Mouse (Mus musculus) stomach, embryonic 16.5 days (tissue): ENCODE data around the gene Ulk4. TPM values are rescaled to one million over a fixed set of nuclear protein-coding genes. Genes with fewer than 3 reads are reported as not detected.

Experiments
- ATAC-seq: fragments of 200-750 bp; cut with Nextera tagmentation; 2 replicates; pipeline ENCODE4 v1.8.0; 2017; ENCODE audit warnings: moderate number of reproducible peaks, moderate TSS enrichment; ENCODE audit not compliant: insufficient read depth, low FRiP score
- H3K27ac ChIP-seq: fragments of 300-500 bp; sonication (generic); 2 replicates; pipeline ENCODE4 v1.5.1; 2014; ENCODE audit warnings: low read length
- H3K27me3 ChIP-seq: fragments of 300-500 bp; sonication (generic); 2 replicates; pipeline ENCODE4 v1.6.1; 2014; ENCODE audit warnings: low read length, control low read depth, mixed read lengths; ENCODE audit not compliant: control insufficient read depth, insufficient read depth
- H3K36me3 ChIP-seq: fragments of 300-500 bp; sonication (generic); 2 replicates; pipeline ENCODE4 v1.6.1; 2014; ENCODE audit warnings: low read length; ENCODE audit not compliant: control insufficient read depth, insufficient read depth
- H3K4me1 ChIP-seq: fragments of 300-500 bp; sonication (generic); 2 replicates; pipeline ENCODE4 v1.6.1; 2014; ENCODE audit warnings: low read length, control low read depth, mixed read lengths; ENCODE audit not compliant: control insufficient read depth, insufficient read depth
- H3K4me2 ChIP-seq: fragments of 300-500 bp; sonication (generic); 2 replicates; pipeline ENCODE4 v1.6.1; 2014; ENCODE audit warnings: low read depth, low read length, mixed read lengths
- H3K4me3 ChIP-seq: fragments of 300-500 bp; sonication (generic); replicated peaks from 2 replicates; pipeline ENCODE4 v1.5.1; 2014; ENCODE audit warnings: mild to moderate bottlenecking, low read length
- H3K9ac ChIP-seq: fragments of 300-500 bp; sonication (generic); 2 replicates; pipeline ENCODE4 v1.6.1; 2014; ENCODE audit warnings: low read length
- H3K9me3 ChIP-seq: fragments of 300-500 bp; sonication (generic); replicated peaks from 2 replicates; pipeline ENCODE4 v1.6.1; 2016; ENCODE audit warnings: low read length, control low read depth; ENCODE audit not compliant: control insufficient read depth
- WGBS: fragments of 180-500 bp; shearing (Covaris S2); extraction: QIAGEN DNeasy Blood & Tissue Kit; methylation state at CpG from one replicate; pipeline ENCODE4 v1.1.7; 2014; 5-methylcytosine and 5-hydroxymethylcytosine counted together
- polyA plus RNA-seq: library from polyadenylated mRNA; unstranded; fragments of >200 nt; fragmentation: Nextera tagmentation; extraction: Ambion mirVana; gene quantifications from 2 replicates; pipeline ENCODE4 v1.2.1, GENCODE M21; 2015

The Ulk4 gene
- polyA plus RNA-seq, 1 experiment from 2014 or later, result 124 TPM

- Histone ChIP-seq H3K27me3 (no peaks in the 10 kb centered on the region), H3K4me1 (peaks cover 30% of the 10 kb centered on the region), H3K9ac (no peak overlapping the region), H3K36me3 (no peaks in the 10 kb centered on the region), H3K9me3 (no peaks in the 10 kb centered on the region), H3K4me3 (no peak overlapping the region), H3K27ac (peak overlapping the region; percentile 84; the same call in 1 of the 2 replicates), H3K4me2 (no peak overlapping the region)
- peak; percentile 41; the same call in 1 of the 2 replicates for ATAC-seq
- 63% methylated on average over 15 of the region's 15 CpGs for WGBS
These were observed 275.1 kb downstream of the Ulk4 start for GRCm38 (mm10) chr9:121001681-121002540.

- Histone ChIP-seq H3K9ac (peak overlapping the region; percentile 26; the same call in 1 of the 2 replicates), H3K27ac (peak overlapping the region; percentile 84), H3K36me3 (no peaks in the 10 kb centered on the region), H3K4me2 (no peak overlapping the region), H3K4me1 (peaks cover 30% of the 10 kb centered on the region), H3K4me3 (no peak overlapping the region), H3K9me3 (no peaks in the 10 kb centered on the region), H3K27me3 (no peaks in the 10 kb centered on the region)
- peak; percentile 65; the same call in 1 of the 2 replicates for ATAC-seq
- WGBS, result 51% methylated on average over 7 of the region's 7 CpGs
These were observed 276.2 kb downstream of the Ulk4 start for GRCm38 (mm10) chr9:121000641-121001320.

- 59% methylated on average over 11 of the region's 11 CpGs for WGBS
- peak overlapping the region; percentile 34; the same call in 1 of the 2 replicates for H3K27ac ChIP-seq
- H3K9me3 ChIP-seq, result no peaks in the 10 kb centered on the region
- ATAC-seq, result no peak
- no peak overlapping the region for H3K4me3 ChIP-seq
- H3K27me3 ChIP-seq, result no peaks in the 10 kb centered on the region
- no peak overlapping the region for H3K9ac ChIP-seq
- no peak overlapping the region for H3K4me2 ChIP-seq
- no peaks in the 10 kb centered on the region for H3K36me3 ChIP-seq
- H3K4me1 ChIP-seq, result peaks cover 30% of the 10 kb centered on the region
These were observed 278.3 kb downstream of the Ulk4 start for GRCm38 (mm10) chr9:120998696-120999095.

GRCm38 (mm10) chr9:120994223-120995155 lies 282.5 kb downstream of the Ulk4 start:
- Histone ChIP-seq H3K36me3 (no peaks in the 10 kb centered on the region), H3K9ac (no peak overlapping the region), H3K9me3 (no peaks in the 10 kb centered on the region), H3K27ac (no peak overlapping the region), H3K4me3 (no peak overlapping the region), H3K4me2 (no peak overlapping the region), H3K27me3 (no peaks in the 10 kb centered on the region), H3K4me1 (peaks cover 26% of the 10 kb centered on the region)
- 56% methylated on average over 15 of the region's 15 CpGs for WGBS
- no peak for ATAC-seq

GRCm38 (mm10) chr9:120993004-120993403 lies 284.0 kb downstream of the Ulk4 start:
- Histone ChIP-seq H3K27ac (no peak overlapping the region), H3K4me2 (no peak overlapping the region), H3K4me1 (peaks cover 29% of the 10 kb centered on the region), H3K9ac (no peak overlapping the region), H3K4me3 (no peak overlapping the region), H3K36me3 (no peaks in the 10 kb centered on the region), H3K27me3 (no peaks in the 10 kb centered on the region), H3K9me3 (no peaks in the 10 kb centered on the region)
- no peak for ATAC-seq
- 79% methylated on average over 10 of the region's 10 CpGs for whole genome bisulfite sequencing

- Histone ChIP-seq H3K9me3 (no peaks in the 10 kb centered on the region), H3K36me3 (no peaks in the 10 kb centered on the region), H3K4me3 (no peak overlapping the region), H3K9ac (no peak overlapping the region), H3K4me2 (no peak overlapping the region), H3K4me1 (peaks cover 33% of the 10 kb centered on the region), H3K27me3 (no peaks in the 10 kb centered on the region), H3K27ac (no peak overlapping the region)
- no peak for ATAC-seq
- WGBS, result 67% methylated on average over 2 of the region's 2 CpGs
These were observed 285.2 kb downstream of the Ulk4 start for GRCm38 (mm10) chr9:120991801-120992200.

GRCm38 (mm10) chr9:120989806-120990700 lies 286.9 kb downstream of the Ulk4 start:
- no peak; the same call in 1 of the 2 replicates for ATAC-seq
- H3K36me3 ChIP-seq, result no peaks in the 10 kb centered on the region
- H3K9ac ChIP-seq, result no peak overlapping the region
- no peaks in the 10 kb centered on the region for H3K27me3 ChIP-seq
- H3K9me3 ChIP-seq, result no peaks in the 10 kb centered on the region
- 58% methylated on average over 15 of the region's 15 CpGs for WGBS
- peaks cover 39% of the 10 kb centered on the region for H3K4me1 ChIP-seq
- peak overlapping the region; percentile 72 for H3K27ac ChIP-seq
- H3K4me3 ChIP-seq, result no peak overlapping the region
- no peak overlapping the region for H3K4me2 ChIP-seq

- ATAC-seq, result no peak
- 0 out of 2 replicates have a peak overlapping the region, but pooled peaks have one; percentile 17 for H3K27ac ChIP-seq
- H3K27me3 ChIP-seq, result no peaks in the 10 kb centered on the region
- no peaks in the 10 kb centered on the region for H3K9me3 ChIP-seq
- no peaks in the 10 kb centered on the region for H3K36me3 ChIP-seq
- H3K4me1 ChIP-seq, result peaks cover 39% of the 10 kb centered on the region
- 48% methylated on average over 9 of the region's 9 CpGs for WGBS
- peak overlapping the region; percentile 20; the same call in 1 of the 2 replicates for H3K9ac ChIP-seq
- H3K4me3 ChIP-seq, result no peak overlapping the region
- H3K4me2 ChIP-seq, result no peak overlapping the region
These were observed 288.9 kb downstream of the Ulk4 start for GRCm38 (mm10) chr9:120988088-120988487.
